Mouse (Mus musculus) frontal cortex, postnatal 36 days (tissue): ENCODE results near the gene Gm7247.
"Not testable (repeated sequence)": the region's sequence is repeated elsewhere in the genome, so short reads cannot be mapped to it uniquely, and the experiment has no call there.

ENCODE experiments used
- DNase-seq, 2 experiments: peaks; one replicate each; pipeline ENCODE4 v3.0.0; 2022; ENCODE audit warnings: low spot score in 2 of 2

Gm7247 gene

GRCm38 (mm10) chr14:51361456-51361855 lies at the start of gene Gm7247:
TSS of gene Gm7247 (plus strand) at chr14:51361756.
- DNase-seq: no peak

GRCm38 (mm10) chr14:51324001-51324400 lies 37.6 kb upstream of the Gm7247 start:
- peak; percentile 0 to 3 for DNase-seq

GRCm38 (mm10) chr14:51346027-51346426 lies 15.5 kb upstream of the Gm7247 start:
- no peak for DNase-seq

GRCm38 (mm10) chr14:51358111-51358982 lies 3.2 kb upstream of the Gm7247 start:
- DNase-seq: peak; percentile 67 to 68

- DNase-seq: no peak
These were observed 21.2 kb downstream of the Gm7247 start for GRCm38 (mm10) chr14:51382805-51383204.

GRCm38 (mm10) chr14:51384351-51384750 lies 22.8 kb downstream of the Gm7247 start:
- DNase-seq: no peak

GRCm38 (mm10) chr14:51385741-51386140 lies 24.2 kb downstream of the Gm7247 start:
- no peak for DNase-seq

- no peak for DNase-seq
These were observed 26.2 kb downstream of the Gm7247 start for GRCm38 (mm10) chr14:51387768-51388167.

- no peak for DNase-seq
These were observed 26.7 kb downstream of the Gm7247 start for GRCm38 (mm10) chr14:51388222-51388621.

- no peak for DNase-seq
These were observed 49.0 kb downstream of the Gm7247 start, which contains the start of gene Vmn2r88 for GRCm38 (mm10) chr14:51410520-51410919. TSS of gene Vmn2r88 (plus strand) at chr14:51410820.

GRCm38 (mm10) chr14:51423885-51424284 lies 62.3 kb downstream of the Gm7247 start:
- no peak for DNase-seq

GRCm38 (mm10) chr14:51430138-51430537 lies 68.6 kb downstream of the Gm7247 start:
- not testable (repeated sequence) for DNase-seq

- no peak for DNase-seq
These were observed 73.0 kb downstream of the Gm7247 start for GRCm38 (mm10) chr14:51434546-51434945.

- DNase-seq: no peak
These were observed 73.5 kb downstream of the Gm7247 start for GRCm38 (mm10) chr14:51435020-51435419.

- DNase-seq: no peak
These were observed 77.4 kb downstream of the Gm7247 start for GRCm38 (mm10) chr14:51438955-51439354.

- not testable (repeated sequence) for DNase-seq
These were observed 90.0 kb downstream of the Gm7247 start, which contains the start of gene Vmn2r89 for GRCm38 (mm10) chr14:51451557-51451956. TSS of gene Vmn2r89 (plus strand) at chr14:51451857.

GRCm38 (mm10) chr14:51480278-51480677 lies 118.7 kb downstream of the Gm7247 start:
- DNase-seq: not testable (repeated sequence)

- not testable (repeated sequence) for DNase-seq
These were observed 119.9 kb downstream of the Gm7247 start for GRCm38 (mm10) chr14:51481332-51482015.

GRCm38 (mm10) chr14:51482051-51482715 lies 120.6 kb downstream of the Gm7247 start:
- no peak for DNase-seq

- DNase-seq: not testable (repeated sequence)
These were observed 121.4 kb downstream of the Gm7247 start for GRCm38 (mm10) chr14:51482971-51483381.

GRCm38 (mm10) chr14:51483671-51484070 lies 122.1 kb downstream of the Gm7247 start:
- no peak for DNase-seq

GRCm38 (mm10) chr14:51486111-51486510 lies 124.6 kb downstream of the Gm7247 start:
- DNase-seq: no peak
